Mouse (Mus musculus): ENCODE data around the gene Fndc9. TPM values are rescaled to one million over a fixed set of nuclear protein-coding genes. Genes with fewer than 3 reads are reported as not detected.

The Fndc9 gene
- total RNA-seq (2017), result 0.35 and 0.37 TPM in 2 replicates

- ATAC-seq (ENCODE audit: extremely low read depth, insufficient number of reproducible peaks, low FRiP score, poor library complexity, severe bottlenecking), result no peak
These were observed at the start of gene Fndc9 for GRCm38 (mm10) chr11:46235334-46235733. Gene Fndc9, plus strand, starts transcription at chr11:46235531.

- ATAC-seq (ENCODE audit: extremely low read depth, insufficient number of reproducible peaks, low FRiP score, poor library complexity, severe bottlenecking), result no peak
These were observed 47.0 kb upstream of the Fndc9 start for GRCm38 (mm10) chr11:46188283-46188682.

- ATAC-seq (ENCODE audit: extremely low read depth, insufficient number of reproducible peaks, low FRiP score, poor library complexity, severe bottlenecking), result no peak
These were observed 41.2 kb upstream of the Fndc9 start for GRCm38 (mm10) chr11:46194175-46194574.

GRCm38 (mm10) chr11:46200664-46201063, 34.7 kb upstream of the Fndc9 start:
- ATAC-seq (ENCODE audit: extremely low read depth, insufficient number of reproducible peaks, low FRiP score, poor library complexity, severe bottlenecking), result no peak

- no peak for ATAC-seq (ENCODE audit: extremely low read depth, insufficient number of reproducible peaks, low FRiP score, poor library complexity, severe bottlenecking)
These were observed 33.4 kb upstream of the Fndc9 start for GRCm38 (mm10) chr11:46201636-46202546.

- ATAC-seq (ENCODE audit: extremely low read depth, insufficient number of reproducible peaks, low FRiP score, poor library complexity, severe bottlenecking), result no peak
These were observed 32.8 kb upstream of the Fndc9 start for GRCm38 (mm10) chr11:46202547-46202887.

GRCm38 (mm10) chr11:46204841-46205240, 30.5 kb upstream of the Fndc9 start:
- no peak for ATAC-seq (ENCODE audit: extremely low read depth, insufficient number of reproducible peaks, low FRiP score, poor library complexity, severe bottlenecking)

- no peak for ATAC-seq (ENCODE audit: extremely low read depth, insufficient number of reproducible peaks, low FRiP score, poor library complexity, severe bottlenecking)
These were observed 29.5 kb upstream of the Fndc9 start for GRCm38 (mm10) chr11:46205639-46206409.

GRCm38 (mm10) chr11:46209884-46210283, 25.4 kb upstream of the Fndc9 start:
- ATAC-seq (ENCODE audit: extremely low read depth, insufficient number of reproducible peaks, low FRiP score, poor library complexity, severe bottlenecking), result no peak

GRCm38 (mm10) chr11:46211858-46212257, 23.5 kb upstream of the Fndc9 start:
- no peak for ATAC-seq (ENCODE audit: extremely low read depth, insufficient number of reproducible peaks, low FRiP score, poor library complexity, severe bottlenecking)

- ATAC-seq (ENCODE audit: extremely low read depth, insufficient number of reproducible peaks, low FRiP score, poor library complexity, severe bottlenecking), result no peak
These were observed 21.5 kb upstream of the Fndc9 start for GRCm38 (mm10) chr11:46213844-46214243.

- ATAC-seq (ENCODE audit: extremely low read depth, insufficient number of reproducible peaks, low FRiP score, poor library complexity, severe bottlenecking), result no peak
These were observed 20.7 kb upstream of the Fndc9 start for GRCm38 (mm10) chr11:46214368-46215230.

- peak; percentile 52; the same call in 1 of the 2 replicates for ATAC-seq (ENCODE audit: extremely low read depth, insufficient number of reproducible peaks, low FRiP score, poor library complexity, severe bottlenecking)
These were observed 20.0 kb upstream of the Fndc9 start for GRCm38 (mm10) chr11:46215354-46215753.

GRCm38 (mm10) chr11:46216669-46217068, 18.7 kb upstream of the Fndc9 start:
- ATAC-seq (ENCODE audit: extremely low read depth, insufficient number of reproducible peaks, low FRiP score, poor library complexity, severe bottlenecking), result 0 out of 2 replicates have a peak, but pooled peaks have one; percentile 29

- no peak for ATAC-seq (ENCODE audit: extremely low read depth, insufficient number of reproducible peaks, low FRiP score, poor library complexity, severe bottlenecking)
These were observed 17.6 kb upstream of the Fndc9 start for GRCm38 (mm10) chr11:46217686-46218085.

- ATAC-seq (ENCODE audit: extremely low read depth, insufficient number of reproducible peaks, low FRiP score, poor library complexity, severe bottlenecking), result no peak
These were observed 16.7 kb upstream of the Fndc9 start for GRCm38 (mm10) chr11:46218584-46218983.

- ATAC-seq (ENCODE audit: extremely low read depth, insufficient number of reproducible peaks, low FRiP score, poor library complexity, severe bottlenecking), result no peak
These were observed 16.0 kb upstream of the Fndc9 start for GRCm38 (mm10) chr11:46219380-46219779.

- no peak for ATAC-seq (ENCODE audit: extremely low read depth, insufficient number of reproducible peaks, low FRiP score, poor library complexity, severe bottlenecking)
These were observed 15.1 kb upstream of the Fndc9 start for GRCm38 (mm10) chr11:46220211-46220610.

GRCm38 (mm10) chr11:46223575-46223974, 11.8 kb upstream of the Fndc9 start:
- ATAC-seq (ENCODE audit: extremely low read depth, insufficient number of reproducible peaks, low FRiP score, poor library complexity, severe bottlenecking), result no peak

All from neutrophil, adult 5-6 weeks (primary cell).